Mouse (Mus musculus) midbrain, embryonic 13.5 days (tissue): ENCODE measurements around the gene Rbfox2. TPM values are rescaled to one million over a fixed set of nuclear protein-coding genes. Genes with fewer than 3 reads are reported as not detected.

Experiments used
- polyA plus RNA-seq: library from polyadenylated mRNA; unstranded; fragments of >200 nt; fragmentation: Nextera tagmentation; extraction: Ambion mirVana; gene quantifications from 2 replicates; pipeline ENCODE4 v1.2.1, GENCODE M21; 2015

Gene Rbfox2
- polyA plus RNA-seq, 1 experiment from 2014 or later: 154 TPM

Other genes starting within 250 kb of the Rbfox2 start
- gene Apol7a, start 92.1 kb upstream of the Rbfox2 start, polyA plus RNA-seq: not detected in 2 replicates
- 0.04 TPM in 1 of 2 replicates, not detected in the other for gene Apol9a, start 104.1 kb upstream of the Rbfox2 start, polyA plus RNA-seq
- gene Apol7b, start 140.5 kb upstream of the Rbfox2 start, polyA plus RNA-seq: not detected in 2 replicates
- gene Apol10a, start 170.0 kb upstream of the Rbfox2 start, polyA plus RNA-seq: not detected in 2 replicates
- gene Apol11a, start 201.3 kb upstream of the Rbfox2 start, polyA plus RNA-seq: not detected in 2 replicates
- gene Apol7c, start 226.3 kb upstream of the Rbfox2 start, polyA plus RNA-seq: not detected in 2 replicates